Mouse (Mus musculus) midbrain, postnatal 0 days (tissue): Measurements from ENCODE around the gene Prep. TPM values are rescaled to one million over a fixed set of nuclear protein-coding genes. Genes with fewer than 3 reads are reported as not detected.

ENCODE experiments used
- ATAC-seq: fragments of 200-750 bp; cut with Nextera tagmentation; 2 replicates; pipeline ENCODE4 v1.8.0; 2017; ENCODE audit warnings: moderate number of reproducible peaks, mild to moderate bottlenecking, moderate TSS enrichment, moderate library complexity; ENCODE audit not compliant: low FRiP score
- DNase-seq: peaks from one replicate; pipeline ENCODE4 v3.0.0-alpha.2; 2015; ENCODE audit warnings: low spot score
- H3K27ac ChIP-seq: fragments of 300-500 bp; sonication (generic); 2 replicates; pipeline ENCODE4 v1.5.1; 2014; ENCODE audit warnings: low read depth, mild to moderate bottlenecking, low read length, mixed read lengths
- H3K27me3 ChIP-seq: fragments of 300-500 bp; sonication (generic); 2 replicates; pipeline ENCODE4 v1.6.1; 2014; ENCODE audit warnings: low read length, control low read depth, mixed read lengths; ENCODE audit not compliant: insufficient read depth
- H3K36me3 ChIP-seq: fragments of 300-500 bp; sonication (generic); 2 replicates; pipeline ENCODE4 v1.6.1; 2014; ENCODE audit warnings: low read length, control low read depth, mixed read lengths; ENCODE audit not compliant: insufficient read depth
- H3K4me1 ChIP-seq: fragments of 300-500 bp; sonication (generic); 2 replicates; pipeline ENCODE4 v1.6.1; 2014; ENCODE audit warnings: mild to moderate bottlenecking, control low read depth, antibody characterized with exemption, low read length, mixed read lengths; ENCODE audit not compliant: insufficient read depth
- H3K4me2 ChIP-seq: fragments of 300-500 bp; sonication (generic); 2 replicates; pipeline ENCODE4 v1.6.1; 2014; ENCODE audit warnings: low read depth, mild to moderate bottlenecking, low read length, mixed read lengths; ENCODE audit not compliant: poor library complexity, severe bottlenecking
- H3K4me3 ChIP-seq: fragments of 300-500 bp; sonication (generic); 2 replicates; pipeline ENCODE4 v1.5.1; 2014; ENCODE audit warnings: low read depth, mild to moderate bottlenecking, low read length, moderate library complexity
- H3K9ac ChIP-seq: fragments of 300-500 bp; sonication (generic); replicated peaks from 2 replicates; pipeline ENCODE4 v1.6.1; 2014; ENCODE audit warnings: mild to moderate bottlenecking, low read length, moderate library complexity, mixed read lengths; ENCODE audit not compliant: poor library complexity, severe bottlenecking
- H3K9me3 ChIP-seq: fragments of 300-500 bp; sonication (generic); 2 replicates; pipeline ENCODE4 v1.6.1; 2016; ENCODE audit warnings: low read length, control low read depth
- CTCF ChIP-seq: IDR thresholded peaks from 2 replicates; pipeline ENCODE4 v1.5.1; 2016; ENCODE audit warnings: antibody characterized with exemption, mild to moderate bottlenecking
- WGBS: fragments of 180-500 bp; shearing (Covaris S2); extraction: QIAGEN DNeasy Blood & Tissue Kit; methylation state at CpG from one replicate; pipeline ENCODE4 v1.1.7; 2014; 5-methylcytosine and 5-hydroxymethylcytosine counted together
- polyA plus RNA-seq: library from polyadenylated mRNA; unstranded; fragments of >200 nt; fragmentation: Nextera tagmentation; extraction: Ambion mirVana; gene quantifications from 2 replicates; pipeline ENCODE4 v1.2.1, GENCODE M21; 2015
- total RNA-seq: library from RNA; depleted of rRNA; stranded (reverse); fragments of >200 nt; gene quantifications from 2 replicates; pipeline ENCODE4 v1.2.3, GENCODE M21; 2014

The Prep gene
- total and polyA plus RNA-seq, 2 experiments from 2014 or later = 21.1 to 25.6 TPM

DNA sequence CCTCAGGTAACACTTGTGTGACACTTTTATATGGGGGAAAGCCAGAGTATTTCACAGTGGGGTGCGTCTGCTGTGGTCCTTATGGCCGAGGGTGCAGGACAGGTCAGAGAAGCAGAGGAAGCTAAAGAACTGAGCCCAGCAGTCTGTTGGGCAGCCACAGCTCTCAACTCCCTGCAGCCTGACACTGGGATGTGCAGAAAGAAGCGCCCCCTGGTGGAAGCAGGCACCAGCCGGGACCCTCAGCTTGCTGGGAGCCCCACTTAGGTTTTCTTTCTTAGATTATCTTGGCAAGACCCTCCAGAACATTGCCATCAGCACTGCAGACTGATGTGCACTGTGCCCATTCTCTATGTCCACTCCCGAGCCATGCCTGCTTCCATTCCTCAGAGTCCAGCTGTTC lies 19.6 kb downstream of the Prep start:
- DNase-seq = no peak
- 55% methylated on average over 5 of the region's 5 CpGs for WGBS
- ATAC-seq = no peak
- H3K27me3 ChIP-seq = no peaks in the 10 kb centered on the region
- H3K9me3 ChIP-seq = no peaks in the 10 kb centered on the region
- H3K4me3 ChIP-seq = no peak overlapping the region
- no peak overlapping the region for H3K4me2 ChIP-seq
- H3K36me3 ChIP-seq = 0 out of 2 replicates have a peak, but pooled peaks cover 3% of the 10 kb centered on the region
- no peak overlapping the region for H3K27ac ChIP-seq
- H3K9ac ChIP-seq = no peak overlapping the region
- H3K4me1 ChIP-seq = no peaks in the 10 kb centered on the region
- TF ChIP-seq CTCF = peak; percentile 55

DNA sequence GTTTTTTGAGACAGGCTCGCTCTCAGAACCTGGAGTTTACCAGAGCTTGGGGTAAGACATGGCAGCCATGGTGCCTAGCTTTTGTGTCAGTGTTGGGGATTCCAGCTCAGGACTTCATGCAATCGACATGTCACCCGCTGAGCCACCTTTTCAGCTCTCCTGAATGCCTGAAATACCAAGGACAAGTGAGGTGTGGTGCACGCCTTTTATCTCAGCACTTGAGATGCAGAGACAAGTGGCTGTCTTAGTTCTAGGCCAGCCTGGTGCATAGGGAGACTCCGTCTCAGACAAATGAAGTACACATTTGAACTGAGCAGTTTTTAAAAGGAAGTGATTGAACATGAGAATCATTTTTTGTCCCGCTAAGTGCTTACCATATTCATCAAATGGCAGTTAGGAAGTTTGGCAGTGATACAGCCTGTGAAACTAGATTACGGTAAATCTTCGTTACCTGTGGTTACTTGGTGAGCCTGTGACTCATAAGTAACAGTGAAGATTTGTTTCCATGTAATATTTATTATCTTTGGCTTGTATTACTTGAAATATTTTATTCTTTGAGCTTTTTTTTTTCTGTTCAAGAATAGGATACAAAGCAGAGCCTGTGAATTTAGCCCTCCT lies 24.6 kb downstream of the Prep start:
- Histone ChIP-seq H3K9ac (no peak overlapping the region), H3K27me3 (no peaks in the 10 kb centered on the region), H3K9me3 (no peaks in the 10 kb centered on the region), H3K4me2 (no peak overlapping the region), H3K27ac (no peak overlapping the region), H3K36me3 (peaks cover 16% of the 10 kb centered on the region; the same call in 1 of the 2 replicates), H3K4me3 (no peak overlapping the region), H3K4me1 (no peaks in the 10 kb centered on the region)
- WGBS = 61% methylated on average over 8 of the region's 8 CpGs
- DNase-seq = no peak
- no peak for TF ChIP-seq CTCF
- ATAC-seq = no peak

GRCm38 (mm10) chr10:45092080-45093056 lies 25.4 kb downstream of the Prep start:
- no peak for TF ChIP-seq CTCF
- Histone ChIP-seq H3K36me3 (peaks cover 19% of the 10 kb centered on the region), H3K4me3 (no peak overlapping the region), H3K4me1 (no peaks in the 10 kb centered on the region), H3K4me2 (no peak overlapping the region), H3K9ac (no peak overlapping the region), H3K27ac (no peak overlapping the region), H3K27me3 (no peaks in the 10 kb centered on the region), H3K9me3 (no peaks in the 10 kb centered on the region)
- no peak for DNase-seq
- WGBS = 75% methylated on average over 12 of the region's 12 CpGs
- ATAC-seq = no peak

- Histone ChIP-seq H3K36me3 (peaks cover 29% of the 10 kb centered on the region), H3K4me3 (no peak overlapping the region), H3K27ac (no peak overlapping the region), H3K27me3 (no peaks in the 10 kb centered on the region), H3K9me3 (no peaks in the 10 kb centered on the region), H3K4me2 (no peak overlapping the region), H3K9ac (no peak overlapping the region), H3K4me1 (no peaks in the 10 kb centered on the region)
- 94% methylated on average over 2 of the region's 2 CpGs for WGBS
- DNase-seq (peak; percentile 73), ATAC-seq (peak; percentile 61; the same call in 1 of the 2 replicates)
- peak; percentile 67 for TF ChIP-seq CTCF
Observed at GRCm38 (mm10) chr10:45098751-45099150, 31.7 kb downstream of the Prep start.

DNA sequence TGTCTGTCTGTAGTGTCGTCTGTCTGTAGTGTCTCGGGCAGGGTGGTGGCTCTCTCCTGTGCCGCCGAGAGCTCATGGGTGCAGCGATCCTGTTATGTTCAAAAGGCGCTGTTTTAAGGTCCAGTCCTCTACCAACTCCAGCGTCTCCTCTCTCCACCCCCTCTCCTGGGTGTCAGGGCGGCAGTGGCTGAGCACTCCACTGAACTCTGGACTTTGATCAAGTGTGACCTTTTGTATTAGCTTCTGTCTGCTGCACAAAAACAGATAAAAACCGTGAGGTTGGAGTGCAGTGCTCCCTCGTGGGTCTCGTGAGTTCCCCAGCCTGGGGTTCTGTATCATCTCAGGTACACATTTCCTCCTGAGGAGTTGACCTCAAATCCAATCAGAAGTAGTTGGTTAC lies 33.5 kb downstream of the Prep start:
- H3K4me2 ChIP-seq = no peak overlapping the region
- ATAC-seq (no peak), DNase-seq (no peak)
- no peak overlapping the region for H3K27ac ChIP-seq
- WGBS = 78% methylated on average over 11 of the region's 11 CpGs
- H3K4me1 ChIP-seq = no peaks in the 10 kb centered on the region
- H3K9me3 ChIP-seq = no peaks in the 10 kb centered on the region
- H3K27me3 ChIP-seq = no peaks in the 10 kb centered on the region
- H3K4me3 ChIP-seq = no peak overlapping the region
- no peak for TF ChIP-seq CTCF
- H3K9ac ChIP-seq = no peak overlapping the region
- peaks cover 25% of the 10 kb centered on the region for H3K36me3 ChIP-seq

DNA sequence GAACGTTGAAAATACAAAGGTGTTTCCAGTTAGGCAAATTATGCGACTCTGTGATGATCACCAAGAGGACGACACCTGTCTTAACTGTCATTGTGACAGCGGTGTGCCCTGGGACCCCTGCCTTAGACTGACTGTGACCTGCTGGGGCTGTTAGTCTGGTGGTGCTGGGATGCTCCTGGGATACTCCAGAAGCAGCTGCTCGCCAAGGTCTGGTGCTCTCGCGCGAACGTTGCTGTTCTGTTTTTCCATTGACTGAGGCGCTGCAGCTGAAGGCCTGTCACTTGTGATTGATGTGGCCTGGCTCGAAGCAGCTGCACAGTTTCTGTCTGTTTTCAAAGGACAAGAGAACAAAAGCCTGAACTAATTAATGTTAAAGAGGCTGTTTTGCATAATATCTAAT lies 36.2 kb downstream of the Prep start:
- DNase-seq (peak; percentile 72), ATAC-seq (no peak; the same call in 1 of the 2 replicates)
- no peak overlapping the region for H3K27ac ChIP-seq
- peaks cover 18% of the 10 kb centered on the region; the same call in 1 of the 2 replicates for H3K36me3 ChIP-seq
- TF ChIP-seq CTCF = no peak
- H3K4me3 ChIP-seq = no peak overlapping the region
- no peaks in the 10 kb centered on the region for H3K9me3 ChIP-seq
- H3K27me3 ChIP-seq = no peaks in the 10 kb centered on the region
- no peak overlapping the region for H3K9ac ChIP-seq
- WGBS = 39% methylated on average over 11 of the region's 11 CpGs
- no peaks in the 10 kb centered on the region for H3K4me1 ChIP-seq
- no peak overlapping the region for H3K4me2 ChIP-seq
